Mouse (Mus musculus) liver, postnatal 0 days (tissue): Measurements from ENCODE around the gene Pinlyp.

Experiments used
- CTCF ChIP-seq: sonication (generic); IDR thresholded peaks from 2 replicates; pipeline ENCODE4 v1.5.1; 2016; ENCODE audit warnings: antibody characterized with exemption, low read depth
- EP300 ChIP-seq: IDR thresholded peaks from 2 replicates; pipeline ENCODE4 v1.6.1; 2016; ENCODE audit warnings: antibody characterized with exemption, low read depth, mild to moderate bottlenecking

- TF ChIP-seq EP300, result no peak
- no peak for TF ChIP-seq CTCF
These were observed 46.2 kb upstream of the Pinlyp start for GRCm38 (mm10) chr7:24592163-24592562.
